Mouse (Mus musculus): ENCODE data around the gene Ccz1. TPM values are rescaled to one million over a fixed set of nuclear protein-coding genes. Genes with fewer than 3 reads are reported as not detected.

Gene Ccz1
- polyA plus RNA-seq, 1 experiment from 2014 or later = 117 TPM

- Histone ChIP-seq H3K27me3 (ENCODE audit: control insufficient read depth, insufficient read depth, low read length) (no peaks in the 10 kb centered on the region), H3K9me3 (ENCODE audit: control insufficient read depth, low read length) (no peaks in the 10 kb centered on the region), H3K9ac (ENCODE audit: low read length) (no peak overlapping the region), H3K36me3 (ENCODE audit: control insufficient read depth, insufficient read depth, low read length) (peaks cover 8% of the 10 kb centered on the region; the same call in 1 of the 2 replicates), H3K4me2 (ENCODE audit: low read depth, low read length, severe bottlenecking) (no peak overlapping the region), H3K4me1 (replicated peaks; ENCODE audit: control insufficient read depth, insufficient read depth, low read length) (no peaks in the 10 kb centered on the region), H3K4me3 (ENCODE audit: low read depth, low read length) (no peak overlapping the region), H3K27ac (ENCODE audit: low read depth, low read length) (no peak overlapping the region)
- DNase-seq (ENCODE audit: low spot score) (no peak), ATAC-seq (replicated peaks; ENCODE audit: low FRiP score) (no peak)
- 93% methylated on average over 11 of the region's 11 CpGs for WGBS
Observed at GRCm38 (mm10) chr5:143990086-143990485, 24.6 kb downstream of the Ccz1 start.

- no peak overlapping the region for H3K9ac ChIP-seq (ENCODE audit: low read length)
- H3K4me2 ChIP-seq (ENCODE audit: low read depth, low read length, severe bottlenecking) = no peak overlapping the region
- DNase-seq (ENCODE audit: low spot score) (no peak), ATAC-seq (replicated peaks; ENCODE audit: low FRiP score) (no peak)
- H3K36me3 ChIP-seq (ENCODE audit: control insufficient read depth, insufficient read depth, low read length) = peaks cover 8% of the 10 kb centered on the region; the same call in 1 of the 2 replicates
- H3K27ac ChIP-seq (ENCODE audit: low read depth, low read length) = no peak overlapping the region
- no peak overlapping the region for H3K4me3 ChIP-seq (ENCODE audit: low read depth, low read length)
- H3K9me3 ChIP-seq (ENCODE audit: control insufficient read depth, low read length) = no peaks in the 10 kb centered on the region
- H3K4me1 ChIP-seq (replicated peaks; ENCODE audit: control insufficient read depth, insufficient read depth, low read length) = no peaks in the 10 kb centered on the region
- H3K27me3 ChIP-seq (ENCODE audit: control insufficient read depth, insufficient read depth, low read length) = no peaks in the 10 kb centered on the region
- 86% methylated on average over 4 of the region's 4 CpGs for WGBS
Observed at GRCm38 (mm10) chr5:143989046-143989445, 25.6 kb downstream of the Ccz1 start.

- Histone ChIP-seq H3K4me1 (replicated peaks; ENCODE audit: control insufficient read depth, insufficient read depth, low read length) (no peaks in the 10 kb centered on the region), H3K27me3 (ENCODE audit: control insufficient read depth, insufficient read depth, low read length) (no peaks in the 10 kb centered on the region), H3K9me3 (ENCODE audit: control insufficient read depth, low read length) (no peaks in the 10 kb centered on the region), H3K4me2 (ENCODE audit: low read depth, low read length, severe bottlenecking) (no peak overlapping the region), H3K4me3 (ENCODE audit: low read depth, low read length) (no peak overlapping the region), H3K27ac (ENCODE audit: low read depth, low read length) (no peak overlapping the region), H3K9ac (ENCODE audit: low read length) (no peak overlapping the region), H3K36me3 (ENCODE audit: control insufficient read depth, insufficient read depth, low read length) (peaks cover 3% of the 10 kb centered on the region; the same call in 1 of the 2 replicates)
- WGBS = 93% methylated on average over 3 of the region's 3 CpGs
- no peak for DNase-seq (ENCODE audit: low spot score)
- no peak for ATAC-seq (replicated peaks; ENCODE audit: low FRiP score)
Observed at GRCm38 (mm10) chr5:143987596-143987995, 27.1 kb downstream of the Ccz1 start.

- no peak overlapping the region for H3K4me3 ChIP-seq (ENCODE audit: low read depth, low read length)
- H3K9ac ChIP-seq (ENCODE audit: low read length) = no peak overlapping the region
- no peaks in the 10 kb centered on the region for H3K9me3 ChIP-seq (ENCODE audit: control insufficient read depth, low read length)
- 95% methylated on average over 7 of the region's 7 CpGs for WGBS
- no peak overlapping the region for H3K27ac ChIP-seq (ENCODE audit: low read depth, low read length)
- ATAC-seq (replicated peaks; ENCODE audit: low FRiP score) = no peak
- no peak overlapping the region for H3K4me2 ChIP-seq (ENCODE audit: low read depth, low read length, severe bottlenecking)
- DNase-seq (ENCODE audit: low spot score) = no peak
- H3K27me3 ChIP-seq (ENCODE audit: control insufficient read depth, insufficient read depth, low read length) = no peaks in the 10 kb centered on the region
- H3K36me3 ChIP-seq (ENCODE audit: control insufficient read depth, insufficient read depth, low read length) = no peaks in the 10 kb centered on the region; the same call in 1 of the 2 replicates
- peaks cover 3% of the 10 kb centered on the region; the same call in 1 of the 2 replicates for H3K4me1 ChIP-seq (replicated peaks; ENCODE audit: control insufficient read depth, insufficient read depth, low read length)
Observed at GRCm38 (mm10) chr5:143985381-143985780, 29.3 kb downstream of the Ccz1 start.

- DNase-seq (ENCODE audit: low spot score) (no peak), ATAC-seq (replicated peaks; ENCODE audit: low FRiP score) (no peak)
Observed at GRCm38 (mm10) chr5:143982361-143982760, 32.3 kb downstream of the Ccz1 start.

GRCm38 (mm10) chr5:143980858-143981257 is 33.8 kb downstream of the Ccz1 start:
- H3K27ac ChIP-seq (ENCODE audit: low read depth, low read length) = no peak overlapping the region
- no peaks in the 10 kb centered on the region for H3K27me3 ChIP-seq (ENCODE audit: control insufficient read depth, insufficient read depth, low read length)
- H3K4me1 ChIP-seq (replicated peaks; ENCODE audit: control insufficient read depth, insufficient read depth, low read length) = peaks cover 3% of the 10 kb centered on the region; the same call in 1 of the 2 replicates
- no peaks in the 10 kb centered on the region; the same call in 1 of the 2 replicates for H3K36me3 ChIP-seq (ENCODE audit: control insufficient read depth, insufficient read depth, low read length)
- 32% methylated on average over 9 of the region's 9 CpGs for WGBS
- H3K4me3 ChIP-seq (ENCODE audit: low read depth, low read length) = no peak overlapping the region
- no peak overlapping the region for H3K9ac ChIP-seq (ENCODE audit: low read length)
- H3K4me2 ChIP-seq (ENCODE audit: low read depth, low read length, severe bottlenecking) = no peak overlapping the region
- no peaks in the 10 kb centered on the region for H3K9me3 ChIP-seq (ENCODE audit: control insufficient read depth, low read length)
- no peak for ATAC-seq (replicated peaks; ENCODE audit: low FRiP score)
- DNase-seq (ENCODE audit: low spot score) = no peak

More at GRCm38 (mm10) chr5:143982361-143982760, 32.3 kb downstream of the Ccz1 start:
- H3K36me3 ChIP-seq (ENCODE audit: control insufficient read depth, insufficient read depth, low read length) = no peaks in the 10 kb centered on the region; the same call in 1 of the 2 replicates
- H3K4me1 ChIP-seq (replicated peaks; ENCODE audit: control insufficient read depth, insufficient read depth, low read length) = peaks cover 3% of the 10 kb centered on the region; the same call in 1 of the 2 replicates
- no peak overlapping the region for H3K9ac ChIP-seq (ENCODE audit: low read length)
- 85% methylated on average over 2 of the region's 2 CpGs for WGBS
- H3K4me3 ChIP-seq (ENCODE audit: low read depth, low read length) = no peak overlapping the region
- no peaks in the 10 kb centered on the region for H3K9me3 ChIP-seq (ENCODE audit: control insufficient read depth, low read length)
- no peaks in the 10 kb centered on the region for H3K27me3 ChIP-seq (ENCODE audit: control insufficient read depth, insufficient read depth, low read length)
- H3K4me2 ChIP-seq (ENCODE audit: low read depth, low read length, severe bottlenecking) = no peak overlapping the region
- no peak overlapping the region for H3K27ac ChIP-seq (ENCODE audit: low read depth, low read length)

- H3K36me3 ChIP-seq (ENCODE audit: control insufficient read depth, insufficient read depth, low read length) = no peaks in the 10 kb centered on the region
- no peak overlapping the region for H3K27ac ChIP-seq (ENCODE audit: low read depth, low read length)
- H3K4me3 ChIP-seq (ENCODE audit: low read depth, low read length) = no peak overlapping the region
- no peaks in the 10 kb centered on the region for H3K27me3 ChIP-seq (ENCODE audit: control insufficient read depth, insufficient read depth, low read length)
- 84% methylated on average over 16 of the region's 16 CpGs for WGBS
- H3K9ac ChIP-seq (ENCODE audit: low read length) = no peak overlapping the region
- H3K4me1 ChIP-seq (replicated peaks; ENCODE audit: control insufficient read depth, insufficient read depth, low read length) = peaks cover 3% of the 10 kb centered on the region; the same call in 1 of the 2 replicates
- no peak for DNase-seq (ENCODE audit: low spot score)
- ATAC-seq (replicated peaks; ENCODE audit: low FRiP score) = no peak
- no peak overlapping the region for H3K4me2 ChIP-seq (ENCODE audit: low read depth, low read length, severe bottlenecking)
- no peaks in the 10 kb centered on the region for H3K9me3 ChIP-seq (ENCODE audit: control insufficient read depth, low read length)
Observed at GRCm38 (mm10) chr5:143976726-143977431, 37.8 kb downstream of the Ccz1 start.

GRCm38 (mm10) chr5:143976232-143976631 is 38.4 kb downstream of the Ccz1 start:
- no peak overlapping the region for H3K4me3 ChIP-seq (ENCODE audit: low read depth, low read length)
- WGBS = 91% methylated on average over 11 of the region's 11 CpGs
- no peaks in the 10 kb centered on the region for H3K9me3 ChIP-seq (ENCODE audit: control insufficient read depth, low read length)
- H3K9ac ChIP-seq (ENCODE audit: low read length) = no peak overlapping the region
- ATAC-seq (replicated peaks; ENCODE audit: low FRiP score) (no peak), DNase-seq (ENCODE audit: low spot score) (no peak)
- peaks cover 3% of the 10 kb centered on the region; the same call in 1 of the 2 replicates for H3K4me1 ChIP-seq (replicated peaks; ENCODE audit: control insufficient read depth, insufficient read depth, low read length)
- no peak overlapping the region for H3K4me2 ChIP-seq (ENCODE audit: low read depth, low read length, severe bottlenecking)
- H3K27me3 ChIP-seq (ENCODE audit: control insufficient read depth, insufficient read depth, low read length) = no peaks in the 10 kb centered on the region
- no peaks in the 10 kb centered on the region for H3K36me3 ChIP-seq (ENCODE audit: control insufficient read depth, insufficient read depth, low read length)
- H3K27ac ChIP-seq (ENCODE audit: low read depth, low read length) = no peak overlapping the region

GRCm38 (mm10) chr5:143975631-143975933 is 39.1 kb downstream of the Ccz1 start:
- no peaks in the 10 kb centered on the region for H3K36me3 ChIP-seq (ENCODE audit: control insufficient read depth, insufficient read depth, low read length)
- no peak overlapping the region for H3K27ac ChIP-seq (ENCODE audit: low read depth, low read length)
- no peak overlapping the region for H3K4me3 ChIP-seq (ENCODE audit: low read depth, low read length)
- ATAC-seq (replicated peaks; ENCODE audit: low FRiP score) (peak; percentile 42; the same call in 1 of the 2 replicates), DNase-seq (ENCODE audit: low spot score) (no peak)
- no peak overlapping the region for H3K4me2 ChIP-seq (ENCODE audit: low read depth, low read length, severe bottlenecking)
- H3K4me1 ChIP-seq (replicated peaks; ENCODE audit: control insufficient read depth, insufficient read depth, low read length) = no peaks in the 10 kb centered on the region
- H3K9ac ChIP-seq (ENCODE audit: low read length) = no peak overlapping the region
- no peaks in the 10 kb centered on the region for H3K9me3 ChIP-seq (ENCODE audit: control insufficient read depth, low read length)
- WGBS = 76% methylated on average over 2 of the region's 2 CpGs
- H3K27me3 ChIP-seq (ENCODE audit: control insufficient read depth, insufficient read depth, low read length) = no peaks in the 10 kb centered on the region

Data from forebrain, embryonic 11.5 days (tissue).